Mouse (Mus musculus): ENCODE data around the gene Pkn3. TPM values are rescaled to one million over a fixed set of nuclear protein-coding genes. Genes with fewer than 3 reads are reported as not detected.
"Not testable (repeated sequence)": the region's sequence is repeated elsewhere in the genome, so short reads cannot be mapped to it uniquely, and the experiment has no call there.

Pkn3 gene
- polyA plus RNA-seq, 1 experiment from 2014 or later = 13.5 TPM

GRCm38 (mm10) chr2:30132801-30133612 is 55.5 kb downstream of the Pkn3 start:
- Histone ChIP-seq H3K4me1 (ENCODE audit: insufficient read depth, low read length) (peaks cover 20% of the 10 kb centered on the region), H3K9me3 (ENCODE audit: low read length) (no peaks in the 10 kb centered on the region), H3K4me3 (ENCODE audit: low read length) (peak overlapping the region; percentile 96), H3K36me3 (ENCODE audit: insufficient read depth, low read length) (peaks cover 11% of the 10 kb centered on the region), H3K27ac (ENCODE audit: low read length) (peak overlapping the region; percentile 94), H3K4me2 (replicated peaks; ENCODE audit: low read depth, low read length) (peak overlapping the region; percentile 93), H3K9ac (replicated peaks; ENCODE audit: low read length) (peak overlapping the region; percentile 87), H3K27me3 (ENCODE audit: insufficient read depth, low read length) (no peaks in the 10 kb centered on the region)
- 13% methylated on average over 16 of the region's 16 CpGs for WGBS
- ATAC-seq (ENCODE audit: low FRiP score, low TSS enrichment) = peak; percentile 39

GRCm38 (mm10) chr2:30133613-30134377 is 56.3 kb downstream of the Pkn3 start, which contains the start of gene Tbc1d13:
TSS of gene Tbc1d13 (plus strand) at chr2:30133746.
- peaks cover 11% of the 10 kb centered on the region for H3K36me3 ChIP-seq (ENCODE audit: insufficient read depth, low read length)
- 0% methylated on average over 46 of the region's 46 CpGs for WGBS
- peak; percentile 92 for ATAC-seq (ENCODE audit: low FRiP score, low TSS enrichment)
- H3K4me3 ChIP-seq (ENCODE audit: low read length) = peak within 1 kb of the TSS; percentile 96
- H3K9me3 ChIP-seq (ENCODE audit: low read length) = no peaks in the 10 kb centered on the region
- peak within 1 kb of the TSS; percentile 93 for H3K4me2 ChIP-seq (replicated peaks; ENCODE audit: low read depth, low read length)
- H3K4me1 ChIP-seq (ENCODE audit: insufficient read depth, low read length) = peaks cover 20% of the 10 kb centered on the region
- peak within 1 kb of the TSS; percentile 87 for H3K9ac ChIP-seq (replicated peaks; ENCODE audit: low read length)
- peak within 1 kb of the TSS; percentile 94 for H3K27ac ChIP-seq (ENCODE audit: low read length)
- no peaks in the 10 kb centered on the region for H3K27me3 ChIP-seq (ENCODE audit: insufficient read depth, low read length)

- Histone ChIP-seq H3K36me3 (ENCODE audit: insufficient read depth, low read length) (peaks cover 11% of the 10 kb centered on the region), H3K9me3 (ENCODE audit: low read length) (no peaks in the 10 kb centered on the region), H3K4me2 (replicated peaks; ENCODE audit: low read depth, low read length) (peak overlapping the region; percentile 93), H3K4me3 (ENCODE audit: low read length) (peak overlapping the region; percentile 96), H3K27ac (ENCODE audit: low read length) (peak overlapping the region; percentile 94), H3K27me3 (ENCODE audit: insufficient read depth, low read length) (no peaks in the 10 kb centered on the region), H3K4me1 (ENCODE audit: insufficient read depth, low read length) (peaks cover 20% of the 10 kb centered on the region), H3K9ac (replicated peaks; ENCODE audit: low read length) (peak overlapping the region; percentile 87)
- 14% methylated on average over 6 of the region's 6 CpGs for WGBS
- ATAC-seq (ENCODE audit: low FRiP score, low TSS enrichment) = peak; percentile 5; the same call in 1 of the 2 replicates
Observed at GRCm38 (mm10) chr2:30134378-30134711, 56.9 kb downstream of the Pkn3 start.

- peaks cover 20% of the 10 kb centered on the region for H3K4me1 ChIP-seq (ENCODE audit: insufficient read depth, low read length)
- WGBS = 61% methylated on average over 10 of the region's 10 CpGs
- no peak for ATAC-seq (ENCODE audit: low FRiP score, low TSS enrichment)
- peak overlapping the region; percentile 96 for H3K4me3 ChIP-seq (ENCODE audit: low read length)
- H3K27ac ChIP-seq (ENCODE audit: low read length) = peak overlapping the region; percentile 94
- peak overlapping the region; percentile 87 for H3K9ac ChIP-seq (replicated peaks; ENCODE audit: low read length)
- no peaks in the 10 kb centered on the region for H3K9me3 ChIP-seq (ENCODE audit: low read length)
- H3K4me2 ChIP-seq (replicated peaks; ENCODE audit: low read depth, low read length) = peak overlapping the region; percentile 93
- H3K36me3 ChIP-seq (ENCODE audit: insufficient read depth, low read length) = peaks cover 13% of the 10 kb centered on the region
- no peaks in the 10 kb centered on the region for H3K27me3 ChIP-seq (ENCODE audit: insufficient read depth, low read length)
Observed at GRCm38 (mm10) chr2:30134928-30135620, 57.6 kb downstream of the Pkn3 start.

- no peaks in the 10 kb centered on the region for H3K9me3 ChIP-seq (ENCODE audit: low read length)
- H3K27ac ChIP-seq (ENCODE audit: low read length) = no peak overlapping the region
- no peaks in the 10 kb centered on the region for H3K27me3 ChIP-seq (ENCODE audit: insufficient read depth, low read length)
- peaks cover 27% of the 10 kb centered on the region for H3K36me3 ChIP-seq (ENCODE audit: insufficient read depth, low read length)
- no peak overlapping the region for H3K4me3 ChIP-seq (ENCODE audit: low read length)
- 89% methylated on average over 10 of the region's 10 CpGs for WGBS
- no peak overlapping the region for H3K9ac ChIP-seq (replicated peaks; ENCODE audit: low read length)
- no peak for ATAC-seq (ENCODE audit: low FRiP score, low TSS enrichment)
- no peak overlapping the region for H3K4me2 ChIP-seq (replicated peaks; ENCODE audit: low read depth, low read length)
- H3K4me1 ChIP-seq (ENCODE audit: insufficient read depth, low read length) = peaks cover 20% of the 10 kb centered on the region
Observed at GRCm38 (mm10) chr2:30136458-30136857, 59.0 kb downstream of the Pkn3 start.

- ATAC-seq (ENCODE audit: low FRiP score, low TSS enrichment); H3K27ac ChIP-seq (ENCODE audit: low read length); H3K27me3 ChIP-seq (ENCODE audit: insufficient read depth, low read length); H3K9ac ChIP-seq (replicated peaks; ENCODE audit: low read length); H3K4me3 ChIP-seq (ENCODE audit: low read length); H3K4me2 ChIP-seq (replicated peaks; ENCODE audit: low read depth, low read length); H3K9me3 ChIP-seq (ENCODE audit: low read length); H3K4me1 ChIP-seq (ENCODE audit: insufficient read depth, low read length): not testable (repeated sequence)
- H3K36me3 ChIP-seq (ENCODE audit: insufficient read depth, low read length) = peaks cover 59% of the 10 kb centered on the region
- WGBS = 93% methylated on average over 4 of the region's 4 CpGs
Observed at GRCm38 (mm10) chr2:30140021-30140420, 62.5 kb downstream of the Pkn3 start.

Other genes starting within 250 kb of the Pkn3 start
- 20.1 and 20.8 TPM in 2 replicates for gene Cercam, start 208.5 kb upstream of the Pkn3 start, polyA plus RNA-seq (2015; fragmentation: Nextera tagmentation; extraction: Ambion mirVana)
- gene Odf2, start 188.5 kb upstream of the Pkn3 start, polyA plus RNA-seq (2015; fragmentation: Nextera tagmentation; extraction: Ambion mirVana) = 57.7 and 76.5 TPM in 2 replicates
- gene Gle1, start 142.3 kb upstream of the Pkn3 start, polyA plus RNA-seq (2015; fragmentation: Nextera tagmentation; extraction: Ambion mirVana) = 63.9 and 67.6 TPM in 2 replicates
- gene Sptan1, start 112.1 kb upstream of the Pkn3 start, polyA plus RNA-seq (2015; fragmentation: Nextera tagmentation; extraction: Ambion mirVana) = 102 and 109 TPM in 2 replicates
- 42.5 and 44.1 TPM in 2 replicates for gene Wdr34, start 28.8 kb upstream of the Pkn3 start, polyA plus RNA-seq (2015; fragmentation: Nextera tagmentation; extraction: Ambion mirVana)
- 430 and 458 TPM in 2 replicates for gene Set, start 20.3 kb upstream of the Pkn3 start, polyA plus RNA-seq (2015; fragmentation: Nextera tagmentation; extraction: Ambion mirVana)
- 41.6 and 42.6 TPM in 2 replicates for gene Zdhhc12, start 16.0 kb downstream of the Pkn3 start, polyA plus RNA-seq (2015; fragmentation: Nextera tagmentation; extraction: Ambion mirVana)
- gene Zer1, start 46.9 kb downstream of the Pkn3 start, polyA plus RNA-seq (2015; fragmentation: Nextera tagmentation; extraction: Ambion mirVana) = 5.6 and 8.0 TPM in 2 replicates
- gene Tbc1d13, start 56.1 kb downstream of the Pkn3 start, polyA plus RNA-seq (2015; fragmentation: Nextera tagmentation; extraction: Ambion mirVana) = 8.2 and 12.3 TPM in 2 replicates
- gene Endog, start 93.8 kb downstream of the Pkn3 start, polyA plus RNA-seq (2015; fragmentation: Nextera tagmentation; extraction: Ambion mirVana) = 22.0 and 22.8 TPM in 2 replicates
- gene Spout1, start 100.8 kb downstream of the Pkn3 start, polyA plus RNA-seq (2015; fragmentation: Nextera tagmentation; extraction: Ambion mirVana) = 83.5 and 93.2 TPM in 2 replicates
- 12.0 and 13.4 TPM in 2 replicates for gene Kyat1, start 128.2 kb downstream of the Pkn3 start, polyA plus RNA-seq (2015; fragmentation: Nextera tagmentation; extraction: Ambion mirVana)
- gene Lrrc8a, start 160.0 kb downstream of the Pkn3 start, polyA plus RNA-seq (2015; fragmentation: Nextera tagmentation; extraction: Ambion mirVana) = 43.8 and 46.2 TPM in 2 replicates
- gene Gm28035, start 162.9 kb downstream of the Pkn3 start, polyA plus RNA-seq (2015; fragmentation: Nextera tagmentation; extraction: Ambion mirVana) = 0.45 TPM in 2 replicates
- 15.8 and 16.0 TPM in 2 replicates for gene Phyhd1, start 188.5 kb downstream of the Pkn3 start, polyA plus RNA-seq (2015; fragmentation: Nextera tagmentation; extraction: Ambion mirVana)
- not detected in 2 replicates for gene Gm28038, start 203.4 kb downstream of the Pkn3 start, polyA plus RNA-seq (2015; fragmentation: Nextera tagmentation; extraction: Ambion mirVana)
- gene Dolk, start 208.7 kb downstream of the Pkn3 start, polyA plus RNA-seq (2015; fragmentation: Nextera tagmentation; extraction: Ambion mirVana) = 42.6 and 44.2 TPM in 2 replicates
- gene Nup188, start 208.7 kb downstream of the Pkn3 start, polyA plus RNA-seq (2015; fragmentation: Nextera tagmentation; extraction: Ambion mirVana) = 37.6 and 47.9 TPM in 2 replicates

All from kidney, embryonic 16.5 days (tissue).